8 mouse cellular contexts compared by ENCODE assay signal in the genomic region with DNA sequence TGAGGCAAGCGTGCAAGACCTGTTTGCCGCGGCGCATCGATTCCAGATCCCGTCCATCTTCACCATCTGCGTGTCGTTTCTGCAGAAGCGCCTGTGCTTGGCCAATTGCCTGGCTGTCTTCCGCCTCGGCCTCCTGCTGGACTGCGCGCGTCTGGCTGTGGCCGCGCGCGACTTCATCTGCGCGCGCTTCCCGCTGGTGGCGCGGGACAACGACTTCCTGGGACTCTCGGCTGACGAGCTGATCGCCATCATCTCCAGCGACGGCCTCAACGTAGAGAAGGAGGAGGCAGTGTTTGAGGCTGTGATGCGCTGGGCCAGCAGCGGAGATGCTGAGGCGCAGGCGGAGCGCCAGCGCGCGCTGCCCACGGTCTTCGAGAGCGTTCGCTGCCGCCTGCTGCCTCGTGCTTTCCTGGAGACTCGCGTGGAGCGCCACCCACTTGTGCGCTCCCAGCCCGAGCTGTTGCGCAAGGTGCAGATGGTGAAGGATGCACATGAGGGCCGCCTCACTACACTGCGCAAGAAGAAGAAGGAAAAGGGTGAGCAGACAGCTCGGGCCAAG. TPM values are rescaled to one million over a fixed set of nuclear protein-coding genes. Genes with fewer than 3 reads are reported as not detected.
DNase-seq lines count a peak whose midpoint lies in the region; ATAC-seq and TF ChIP-seq lines count a peak whose summit lies in the region.

No protein-coding gene starts in this region.

- H3K9ac ChIP-seq in liver, embryonic 11.5 days (ENCODE audit: low read depth, low read length), result no peak overlapping the region
- H3K9ac ChIP-seq in liver, postnatal 0 days (replicated peaks), result no peak overlapping the region
- H3K9ac ChIP-seq in embryonic facial prominence, embryonic 14.5 days (ENCODE audit: low read depth, low read length), result peak overlapping the region; percentile 40
- 0 out of 2 replicates have a peak overlapping the region, but pooled peaks have one; percentile 44 for H3K9ac ChIP-seq in hindbrain, embryonic 12.5 days
- H3K9ac ChIP-seq in neural tube, embryonic 14.5 days (replicated peaks; ENCODE audit: low read depth, low read length), result peak overlapping the region; percentile 48

- no peaks in the 10 kb centered on the region for H3K4me1 ChIP-seq in liver, embryonic 11.5 days (replicated peaks; ENCODE audit: control insufficient read depth, insufficient read depth, low read length)
- no peaks in the 10 kb centered on the region for H3K4me1 ChIP-seq in liver, postnatal 0 days (ENCODE audit: insufficient read depth)
- H3K4me1 ChIP-seq in embryonic facial prominence, embryonic 14.5 days (ENCODE audit: control insufficient read depth, insufficient read depth, low read length), result peaks cover 6% of the 10 kb centered on the region; the same call in 1 of the 2 replicates
- peaks cover 9% of the 10 kb centered on the region for H3K4me1 ChIP-seq in hindbrain, embryonic 12.5 days
- 0 out of 2 replicates have a peak, but pooled peaks cover 4% of the 10 kb centered on the region for H3K4me1 ChIP-seq in neural tube, embryonic 14.5 days (ENCODE audit: control insufficient read depth, insufficient read depth, low read length)

- H3K36me3 ChIP-seq in liver, embryonic 11.5 days (ENCODE audit: control insufficient read depth, insufficient read depth, low read length), result no peaks in the 10 kb centered on the region
- no peaks in the 10 kb centered on the region for H3K36me3 ChIP-seq in liver, postnatal 0 days (replicated peaks; ENCODE audit: insufficient read depth, low read length)
- H3K36me3 ChIP-seq in embryonic facial prominence, embryonic 14.5 days (ENCODE audit: control insufficient read depth, insufficient read depth, low read length), result no peaks in the 10 kb centered on the region
- H3K36me3 ChIP-seq in hindbrain, embryonic 12.5 days, result no peaks in the 10 kb centered on the region
- no peaks in the 10 kb centered on the region for H3K36me3 ChIP-seq in neural tube, embryonic 14.5 days (ENCODE audit: control insufficient read depth, insufficient read depth, low read length)

- no peak for TF ChIP-seq EP300 in liver, postnatal 0 days (IDR thresholded peaks at IDR 0.05; ENCODE audit: low read depth)

- H3K27ac ChIP-seq in liver, embryonic 11.5 days (ENCODE audit: low read depth, low read length), result no peak overlapping the region
- no peak overlapping the region for H3K27ac ChIP-seq in liver, postnatal 0 days (ENCODE audit: low read depth)
- no peak overlapping the region for H3K27ac ChIP-seq in embryonic facial prominence, embryonic 14.5 days (replicated peaks; ENCODE audit: low read depth, low read length)
- no peak overlapping the region for H3K27ac ChIP-seq in hindbrain, embryonic 12.5 days
- H3K27ac ChIP-seq in neural tube, embryonic 14.5 days (ENCODE audit: low read depth, low read length), result no peak overlapping the region

- H3K27me3 ChIP-seq in liver, embryonic 11.5 days (replicated peaks; ENCODE audit: control insufficient read depth, insufficient read depth, low read length), result peaks cover 35% of the 10 kb centered on the region
- peaks cover 29% of the 10 kb centered on the region for H3K27me3 ChIP-seq in liver, postnatal 0 days (ENCODE audit: insufficient read depth, low read length)
- peaks cover 29% of the 10 kb centered on the region for H3K27me3 ChIP-seq in embryonic facial prominence, embryonic 14.5 days (replicated peaks; ENCODE audit: control insufficient read depth, insufficient read depth, low read length)
- H3K27me3 ChIP-seq in hindbrain, embryonic 12.5 days, result peaks cover 48% of the 10 kb centered on the region
- peaks cover 27% of the 10 kb centered on the region for H3K27me3 ChIP-seq in neural tube, embryonic 14.5 days (ENCODE audit: control insufficient read depth, insufficient read depth, low read length)

- peak overlapping the region; percentile 53 for H3K4me2 ChIP-seq in liver, embryonic 11.5 days
- H3K4me2 ChIP-seq in liver, postnatal 0 days (ENCODE audit: low read depth, low read length), result no peak overlapping the region
- peak overlapping the region; percentile 67 for H3K4me2 ChIP-seq in embryonic facial prominence, embryonic 14.5 days (ENCODE audit: low read depth, low read length)
- H3K4me2 ChIP-seq in hindbrain, embryonic 12.5 days (replicated peaks), result peak overlapping the region; percentile 57
- H3K4me2 ChIP-seq in neural tube, embryonic 14.5 days (ENCODE audit: low read depth, low read length), result peak overlapping the region; percentile 57

- ATAC-seq in liver, embryonic 11.5 days (replicated peaks; ENCODE audit: low FRiP score), result no peak
- ATAC-seq in liver, postnatal 0 days, result no peak
- 0 out of 2 replicates have a peak, but pooled peaks have one; percentile 19 for ATAC-seq in embryonic facial prominence, embryonic 14.5 days (ENCODE audit: low read depth)
- ATAC-seq in hindbrain, embryonic 12.5 days (ENCODE audit: low FRiP score), result peak; percentile 60
- ATAC-seq in neural tube, embryonic 14.5 days (ENCODE audit: low read depth), result peak; percentile 67

- intact Hi-C loops in left cerebral cortex, postnatal 36 days (cut with DNase I), result no loop called here

- 14% methylated on average over 54 of the region's 54 CpGs for WGBS in liver, embryonic 11.5 days
- WGBS in liver, postnatal 0 days (ENCODE audit: insufficient replicate concordance), result 11% methylated on average over 54 of the region's 54 CpGs
- whole genome bisulfite sequencing in embryonic facial prominence, embryonic 14.5 days, result 12% methylated on average over 50 of the region's 54 CpGs
- 15% methylated on average over 54 of the region's 54 CpGs for WGBS in hindbrain, embryonic 12.5 days
- WGBS in neural tube, embryonic 14.5 days, result 11% methylated on average over 54 of the region's 54 CpGs

- no peak for TF ChIP-seq CTCF in liver, postnatal 0 days (IDR thresholded peaks at IDR 0.05; ENCODE audit: low read depth)

- H3K9me3 ChIP-seq in liver, embryonic 11.5 days (ENCODE audit: control insufficient read depth, low read length), result no peaks in the 10 kb centered on the region
- H3K9me3 ChIP-seq in liver, postnatal 0 days (ENCODE audit: low read length), result no peaks in the 10 kb centered on the region
- no peaks in the 10 kb centered on the region for H3K9me3 ChIP-seq in embryonic facial prominence, embryonic 14.5 days (ENCODE audit: control insufficient read depth, low read length)
- H3K9me3 ChIP-seq in hindbrain, embryonic 12.5 days (replicated peaks), result no peaks in the 10 kb centered on the region
- H3K9me3 ChIP-seq in neural tube, embryonic 14.5 days (ENCODE audit: control insufficient read depth, low read length), result no peaks in the 10 kb centered on the region

- H3K4me3 ChIP-seq in liver, embryonic 11.5 days (ENCODE audit: low read depth, low read length), result peak overlapping the region; percentile 8; the same call in 1 of the 2 replicates
- H3K4me3 ChIP-seq in liver, postnatal 0 days (ENCODE audit: low read depth, low read length), result no peak overlapping the region
- H3K4me3 ChIP-seq in embryonic facial prominence, embryonic 14.5 days (ENCODE audit: low read depth, low read length), result peak overlapping the region; percentile 32
- peak overlapping the region; percentile 25 for H3K4me3 ChIP-seq in hindbrain, embryonic 12.5 days
- peak overlapping the region; percentile 31 for H3K4me3 ChIP-seq in neural tube, embryonic 14.5 days (ENCODE audit: low read depth, low read length)

- no peak for DNase-seq in liver, embryonic 11.5 days (ENCODE audit: low spot score)
- no peak for DNase-seq in liver, postnatal 0 days
- no peak for DNase-seq in embryonic facial prominence, embryonic 14.5 days (ENCODE audit: low spot score)
- peak; percentile 84 to 88 for DNase-seq in left cerebral cortex, postnatal 36 days (ENCODE audit: low spot score in 2 of 2)
- no peak for DNase-seq in spleen, postnatal 4 days (ENCODE audit: low spot score in 2 of 2)
- DNase-seq in ovary, adult 18-20 months (ENCODE audit: low spot score), result no peak

RNA-seq across cellular contexts. Expression of a gene that starts 0.7 kb away (rescaled TPM):
- not detected in 2 replicates for polyA plus RNA-seq in liver, embryonic 11.5 days (2014; fragmentation: Nextera tagmentation; extraction: Ambion mirVana)
- 0.13 and 0.81 TPM in 2 replicates for polyA plus RNA-seq in liver, postnatal 0 days (2015; fragmentation: Nextera tagmentation; extraction: Ambion mirVana)
- polyA plus RNA-seq in embryonic facial prominence, embryonic 14.5 days (2014; fragmentation: Nextera tagmentation; extraction: Ambion mirVana), result 35.7 and 41.1 TPM in 2 replicates
- 0.48 and 2.7 TPM in 2 replicates for polyA plus RNA-seq in hindbrain, embryonic 12.5 days (2016; fragmentation: Nextera tagmentation; extraction: Ambion mirVana)
- 1 to 10 TPM; 4.9 to 8.8 TPM for total RNA-seq in left cerebral cortex, postnatal 36 days (2021)
- polyA plus RNA-seq in neural tube, embryonic 14.5 days (2014; fragmentation: Nextera tagmentation; extraction: Ambion mirVana), result 1.7 and 2.4 TPM in 2 replicates

RNA-seq across cellular contexts. Expression of a gene that starts 14.2 kb away (rescaled TPM):
- not detected in 2 replicates for polyA plus RNA-seq in liver, embryonic 11.5 days (2014; fragmentation: Nextera tagmentation; extraction: Ambion mirVana)
- 0.73 TPM in 1 of 2 replicates, not detected in the other for polyA plus RNA-seq in liver, postnatal 0 days (2015; fragmentation: Nextera tagmentation; extraction: Ambion mirVana)
- polyA plus RNA-seq in embryonic facial prominence, embryonic 14.5 days (2014; fragmentation: Nextera tagmentation; extraction: Ambion mirVana), result 3.7 and 5.1 TPM in 2 replicates
- polyA plus RNA-seq in hindbrain, embryonic 12.5 days (2016; fragmentation: Nextera tagmentation; extraction: Ambion mirVana), result 0.13 and 0.15 TPM in 2 replicates
- total RNA-seq in left cerebral cortex, postnatal 36 days (2021), result 10 to 100 TPM; 17.2 to 22.2 TPM
- 0.26 and 0.40 TPM in 2 replicates for polyA plus RNA-seq in neural tube, embryonic 14.5 days (2014; fragmentation: Nextera tagmentation; extraction: Ambion mirVana)

RNA-seq across cellular contexts. Expression of a gene that starts 19.0 kb away (rescaled TPM):
- polyA plus RNA-seq in liver, embryonic 11.5 days (2014; fragmentation: Nextera tagmentation; extraction: Ambion mirVana), result 4.0 and 4.4 TPM in 2 replicates
- polyA plus RNA-seq in liver, postnatal 0 days (2015; fragmentation: Nextera tagmentation; extraction: Ambion mirVana), result 0.68 and 1.5 TPM in 2 replicates
- 20.1 and 20.6 TPM in 2 replicates for polyA plus RNA-seq in embryonic facial prominence, embryonic 14.5 days (2014; fragmentation: Nextera tagmentation; extraction: Ambion mirVana)
- polyA plus RNA-seq in hindbrain, embryonic 12.5 days (2016; fragmentation: Nextera tagmentation; extraction: Ambion mirVana), result 11.6 and 12.4 TPM in 2 replicates
- 100 to 1,000 TPM; 111 to 112 TPM for total RNA-seq in left cerebral cortex, postnatal 36 days (2021)
- polyA plus RNA-seq in neural tube, embryonic 14.5 days (2014; fragmentation: Nextera tagmentation; extraction: Ambion mirVana), result 15.7 and 17.0 TPM in 2 replicates

RNA-seq across cellular contexts. Expression of a gene that starts 59.2 kb away (rescaled TPM):
- polyA plus RNA-seq in liver, embryonic 11.5 days (2014; fragmentation: Nextera tagmentation; extraction: Ambion mirVana), result 47.3 and 48.2 TPM in 2 replicates
- polyA plus RNA-seq in liver, postnatal 0 days (2015; fragmentation: Nextera tagmentation; extraction: Ambion mirVana), result 14.9 and 17.3 TPM in 2 replicates
- 61.7 and 66.7 TPM in 2 replicates for polyA plus RNA-seq in embryonic facial prominence, embryonic 14.5 days (2014; fragmentation: Nextera tagmentation; extraction: Ambion mirVana)
- polyA plus RNA-seq in hindbrain, embryonic 12.5 days (2016; fragmentation: Nextera tagmentation; extraction: Ambion mirVana), result 77.5 and 85.3 TPM in 2 replicates
- 100 to 1,000 TPM in 1 of 2 experiments, 10 to 100 TPM in 1; 73.1 to 147 TPM for total RNA-seq in left cerebral cortex, postnatal 36 days (2021)
- 64.9 and 82.9 TPM in 2 replicates for polyA plus RNA-seq in neural tube, embryonic 14.5 days (2014; fragmentation: Nextera tagmentation; extraction: Ambion mirVana)

Comparison
In these comparisons a context has a peak if more than half of its experiments do, and no peak if none do; other contexts are left out.
1. ATAC-seq: peak in embryonic facial prominence, embryonic 14.5 days (single experiment), hindbrain, embryonic 12.5 days (single experiment) and neural tube, embryonic 14.5 days (single experiment); none in liver, embryonic 11.5 days (single experiment) and liver, postnatal 0 days (single experiment).
2. DNase-seq: peak in left cerebral cortex, postnatal 36 days (2 of 2); none in liver, embryonic 11.5 days (single experiment), liver, postnatal 0 days (single experiment), embryonic facial prominence, embryonic 14.5 days (single experiment), spleen, postnatal 4 days (0 of 2) and ovary, adult 18-20 months (single experiment).
3. H3K9ac ChIP-seq: peak in embryonic facial prominence, embryonic 14.5 days (single experiment), hindbrain, embryonic 12.5 days (single experiment) and neural tube, embryonic 14.5 days (single experiment); none in liver, embryonic 11.5 days (single experiment) and liver, postnatal 0 days (single experiment).